Mouse (Mus musculus) urinary bladder, postnatal 14 days (tissue): ENCODE results near the gene Ifnl3.

Experiments used
- DNase-seq: peaks from one replicate; pipeline ENCODE4 v3.0.0; 2021; ENCODE audit warnings: low spot score

The Ifnl3 gene

DNA sequence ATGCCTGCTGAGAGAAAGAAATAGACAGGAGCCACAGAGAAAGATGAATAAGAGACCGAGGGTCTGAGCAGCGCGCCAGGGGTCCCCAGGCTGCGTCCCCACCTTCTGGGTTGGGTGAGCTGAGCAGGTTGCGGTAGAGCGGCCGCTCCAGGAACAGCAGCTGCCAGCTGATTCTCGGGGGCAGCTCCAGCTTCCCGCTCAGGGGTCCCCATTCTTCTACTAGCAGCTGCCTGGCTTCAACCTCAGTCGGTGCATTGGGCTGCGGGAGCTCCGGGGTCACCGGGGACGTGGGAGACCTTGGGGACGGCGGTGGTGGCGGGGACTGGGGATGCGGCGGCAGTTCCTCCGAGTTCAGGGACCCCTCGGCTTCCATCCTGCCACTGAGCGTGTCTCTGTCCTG is 24.0 kb downstream of the Ifnl3 start:
- no peak for DNase-seq

DNA sequence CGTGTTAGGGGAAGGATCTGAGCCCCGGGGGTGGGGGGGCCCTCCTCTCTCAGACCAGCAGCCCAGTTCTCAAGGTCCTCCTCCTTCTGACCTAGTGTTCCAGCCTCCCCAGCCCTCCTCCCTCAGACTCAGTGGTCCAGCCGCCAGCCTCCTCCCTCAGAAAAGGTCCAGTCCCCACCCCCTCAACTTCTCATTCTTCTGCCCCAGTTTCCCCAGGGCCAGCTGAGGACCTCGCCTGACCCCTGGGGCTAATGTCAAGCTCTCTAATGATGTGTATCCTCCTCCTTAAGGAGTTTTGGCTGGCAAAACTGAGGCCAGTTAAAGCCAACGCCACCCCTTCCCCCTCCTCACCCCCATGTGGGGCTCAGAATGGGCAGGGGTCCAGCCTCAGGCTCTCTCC is 24.5 kb downstream of the Ifnl3 start, which contains the start of gene Nccrp1:
Nccrp1 (minus strand) TSS at position 101 of the 400 bp plus-strand sequence.
- DNase-seq: no peak

DNA sequence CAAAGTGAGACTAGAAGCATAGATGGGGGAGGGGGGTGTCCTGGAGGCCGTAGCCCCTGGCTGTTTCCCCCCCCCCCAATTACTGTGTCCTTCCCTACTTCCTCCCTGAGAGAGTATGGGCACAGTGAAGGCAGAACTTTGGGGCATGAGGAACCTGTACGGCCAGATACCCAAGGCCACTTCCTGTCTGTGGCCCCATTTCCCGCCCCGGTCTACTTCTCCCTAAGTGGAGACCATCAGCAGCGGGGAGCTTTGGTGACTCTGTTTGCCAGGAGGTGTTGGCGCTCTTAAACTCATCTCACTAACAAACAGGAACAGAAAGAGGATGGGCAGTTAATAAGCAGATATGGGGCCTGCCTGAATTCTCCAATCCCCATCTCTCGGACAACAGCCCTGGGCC is 25.0 kb downstream of the Ifnl3 start:
- no peak for DNase-seq

DNA sequence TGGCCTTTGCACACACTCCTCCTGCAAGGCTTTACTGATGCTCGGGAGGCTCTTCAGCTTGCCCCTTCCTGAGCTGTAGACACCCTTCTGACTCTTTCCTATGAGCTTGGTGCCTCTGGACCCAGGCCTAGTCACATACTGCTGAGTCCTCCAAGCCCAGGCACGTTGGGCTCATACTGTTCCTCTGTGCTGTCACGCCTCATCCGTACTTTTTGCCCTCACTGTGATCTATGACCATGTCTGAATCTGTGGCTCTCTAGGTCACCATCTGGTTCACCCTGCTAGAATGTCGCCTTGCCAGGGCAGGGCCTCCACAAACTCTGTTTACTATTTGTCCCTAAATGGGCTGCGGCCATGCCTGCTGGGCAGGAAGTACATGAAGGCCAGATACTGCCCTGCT is 30.4 kb downstream of the Ifnl3 start:
- DNase-seq: peak; percentile 63

DNA sequence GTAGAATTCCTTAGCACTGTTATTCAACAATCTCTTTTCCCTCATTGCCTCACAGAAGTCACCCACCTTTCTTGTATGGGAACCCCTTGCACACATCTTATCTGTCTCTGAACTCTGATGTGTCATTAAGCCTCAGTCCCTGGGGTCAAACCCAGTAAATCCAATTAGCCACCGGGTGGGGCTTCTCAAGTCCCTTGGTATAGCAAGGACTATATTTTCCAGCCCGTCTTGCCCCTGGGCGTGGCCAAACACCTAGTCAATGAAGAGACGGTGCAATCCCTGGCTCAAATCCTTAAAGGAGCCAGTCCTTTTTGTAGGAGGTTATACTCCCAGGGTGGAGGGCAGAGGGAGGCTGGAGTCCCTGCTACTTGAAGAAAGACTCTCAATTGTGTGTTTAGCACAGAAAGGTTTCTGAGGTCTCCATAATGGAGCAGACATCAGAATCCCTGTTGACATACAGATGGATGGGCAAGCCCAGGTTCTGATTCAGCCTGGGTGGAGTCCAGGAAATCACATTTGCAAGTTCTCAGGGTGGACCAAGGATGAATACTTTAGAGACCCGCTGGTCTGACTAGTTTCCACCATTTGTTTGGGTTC is 33.4 kb downstream of the Ifnl3 start:
- no peak for DNase-seq

DNA sequence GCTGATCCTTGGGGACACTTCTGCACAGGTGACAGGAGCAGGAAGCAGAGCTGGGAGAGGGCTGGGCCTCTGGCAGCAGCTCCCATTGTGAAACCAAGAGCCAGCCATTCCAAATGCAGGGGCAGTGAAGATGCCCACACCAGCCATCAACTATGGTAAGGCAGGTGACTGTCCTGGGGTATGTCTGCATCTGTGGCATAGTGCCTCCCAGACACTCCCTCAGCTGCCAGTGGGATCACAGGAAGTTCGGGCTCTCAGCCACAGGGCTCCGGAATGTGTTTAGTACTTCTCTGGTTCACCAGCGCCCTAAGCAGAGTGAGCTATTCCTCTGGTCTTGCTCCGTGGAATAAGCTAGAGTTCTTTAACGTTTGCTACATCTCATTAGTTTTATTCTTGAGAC is 34.4 kb downstream of the Ifnl3 start:
- DNase-seq: no peak

DNA sequence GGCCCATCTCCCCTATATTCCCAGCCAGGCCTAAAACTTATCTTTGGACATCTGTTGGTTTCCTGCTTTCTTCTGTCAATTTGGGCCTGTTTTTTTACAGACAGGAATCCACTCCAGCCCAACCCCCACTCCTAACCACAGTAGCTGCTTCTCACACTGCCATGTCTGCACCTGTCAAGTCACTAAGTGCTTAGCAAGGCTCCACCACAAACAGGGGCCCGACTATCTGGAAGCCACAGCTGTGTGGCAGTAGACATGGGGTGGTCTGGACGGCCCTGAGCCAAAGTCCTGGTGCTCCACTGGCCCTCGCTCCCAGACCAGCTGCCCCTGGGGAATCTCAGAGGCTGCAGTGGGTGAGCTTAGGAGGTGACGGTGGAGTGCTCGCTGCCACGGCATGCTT is 35.1 kb downstream of the Ifnl3 start:
- no peak for DNase-seq

DNA sequence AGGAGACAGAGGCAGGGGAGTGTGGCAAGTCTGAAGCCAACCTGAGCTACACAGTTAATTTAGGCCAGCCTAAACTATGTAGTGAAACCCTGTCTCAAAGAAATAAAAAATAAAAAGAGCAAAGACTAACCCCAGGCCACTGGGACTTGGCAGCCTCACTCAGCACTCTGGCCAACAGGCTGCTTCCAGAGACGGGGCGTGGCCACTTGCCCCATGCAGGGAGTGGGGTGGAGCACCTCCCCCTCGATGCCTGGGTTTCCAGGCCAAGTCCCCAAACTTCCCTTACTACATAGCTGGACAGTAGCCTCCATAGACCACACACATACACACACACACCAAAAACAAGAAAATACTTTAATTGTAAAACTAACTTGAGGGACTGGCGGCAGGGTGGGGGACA is 35.9 kb downstream of the Ifnl3 start:
- peak; percentile 70 for DNase-seq

DNA sequence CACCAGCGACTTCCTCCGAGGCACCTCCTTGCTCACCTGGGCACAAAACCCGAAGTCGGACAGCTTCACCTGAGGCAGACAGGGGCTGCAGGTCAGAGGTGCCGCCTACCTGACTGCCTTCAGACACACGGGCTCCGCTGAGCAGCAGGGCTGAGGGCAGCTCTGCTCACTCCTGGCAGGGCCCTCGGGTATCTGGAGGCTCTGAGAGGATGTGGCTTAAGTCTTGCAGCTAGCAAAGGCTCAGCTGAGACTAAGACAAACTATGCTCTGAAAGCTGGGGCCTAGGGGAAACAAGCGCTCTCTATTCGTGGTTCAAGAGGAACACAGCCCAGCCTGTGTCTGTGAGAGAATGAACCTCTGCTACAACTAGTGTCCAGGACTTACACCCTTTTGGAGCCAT is 38.2 kb downstream of the Ifnl3 start:
- no peak for DNase-seq

DNA sequence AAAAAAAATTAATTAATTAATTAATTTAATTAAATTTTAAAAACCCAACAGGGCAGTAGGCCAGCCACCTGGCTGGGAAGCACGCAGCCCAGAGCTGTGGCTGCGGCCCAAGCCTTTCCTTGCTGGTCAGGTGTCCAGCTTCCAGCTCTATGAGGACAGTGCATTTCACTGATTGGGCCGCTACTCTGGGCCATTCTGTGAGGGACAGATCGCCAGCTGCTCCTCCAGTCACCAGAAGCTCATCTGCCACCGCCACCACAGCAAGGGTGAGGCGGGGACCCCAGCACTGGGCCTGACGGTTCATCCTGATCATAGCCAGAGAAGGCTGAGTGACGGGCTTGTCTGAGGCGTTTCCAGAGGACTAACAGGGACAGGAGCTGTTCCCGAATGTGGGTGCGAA is 39.3 kb downstream of the Ifnl3 start:
- DNase-seq: no peak

DNA sequence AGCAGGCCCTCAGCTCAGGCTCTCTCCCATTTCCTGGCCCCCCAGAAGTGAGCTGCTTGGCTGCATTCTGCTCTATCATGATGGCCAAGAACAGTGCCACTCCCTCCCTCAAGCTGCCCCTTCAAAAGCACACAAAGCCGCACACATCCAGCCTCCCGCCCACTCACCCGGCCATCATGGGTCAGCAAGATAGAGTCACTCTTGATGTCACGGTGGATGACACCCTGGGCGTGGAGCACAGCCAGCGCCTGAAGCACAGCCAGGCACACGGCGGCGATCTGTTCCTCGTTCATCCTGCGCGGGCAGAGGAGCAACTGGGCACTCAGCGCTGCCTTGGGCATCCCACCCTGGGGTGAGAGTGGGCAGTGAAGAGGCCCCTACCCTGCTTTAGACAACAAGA is 39.7 kb downstream of the Ifnl3 start:
- DNase-seq: no peak

DNA sequence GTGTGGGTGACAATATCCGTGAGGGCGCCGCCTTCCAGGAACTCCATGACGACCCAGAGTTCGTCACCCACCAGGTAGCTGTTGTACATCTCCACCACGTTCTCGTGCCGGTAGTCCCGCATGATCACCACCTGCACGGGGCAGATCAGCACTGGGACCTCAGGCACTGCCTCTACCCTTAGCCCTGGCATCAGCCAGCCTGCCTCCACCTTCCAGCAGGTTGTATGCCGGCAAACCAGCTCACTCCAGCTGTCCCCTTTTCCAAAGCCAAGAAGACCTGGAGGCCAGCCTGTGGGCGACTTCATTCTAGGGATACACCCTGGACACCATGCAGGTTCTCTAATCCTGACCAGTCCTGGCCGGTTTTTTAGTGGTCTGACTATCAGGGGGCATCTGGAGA is 40.3 kb downstream of the Ifnl3 start:
- no peak for DNase-seq

DNA sequence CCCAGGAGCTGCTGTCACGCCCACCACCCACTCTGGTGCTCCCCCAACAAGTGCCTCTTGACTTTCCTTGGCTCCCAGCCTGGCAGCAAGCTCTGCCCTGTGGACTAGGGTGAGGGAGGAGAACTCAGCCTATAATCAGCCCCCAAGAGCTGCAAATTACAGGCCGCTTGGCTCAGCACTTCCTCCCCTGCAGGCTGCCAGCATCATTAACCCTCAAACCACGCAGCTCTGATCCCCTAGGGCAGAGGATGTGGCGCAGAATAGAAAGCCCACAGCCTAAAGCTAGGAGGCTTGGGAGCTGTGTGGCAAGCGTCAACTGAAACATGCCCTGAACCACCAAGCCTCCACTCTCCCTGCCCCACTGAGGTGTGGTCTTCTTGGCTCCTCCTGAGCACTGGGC is 42.8 kb downstream of the Ifnl3 start:
- no peak for DNase-seq

DNA sequence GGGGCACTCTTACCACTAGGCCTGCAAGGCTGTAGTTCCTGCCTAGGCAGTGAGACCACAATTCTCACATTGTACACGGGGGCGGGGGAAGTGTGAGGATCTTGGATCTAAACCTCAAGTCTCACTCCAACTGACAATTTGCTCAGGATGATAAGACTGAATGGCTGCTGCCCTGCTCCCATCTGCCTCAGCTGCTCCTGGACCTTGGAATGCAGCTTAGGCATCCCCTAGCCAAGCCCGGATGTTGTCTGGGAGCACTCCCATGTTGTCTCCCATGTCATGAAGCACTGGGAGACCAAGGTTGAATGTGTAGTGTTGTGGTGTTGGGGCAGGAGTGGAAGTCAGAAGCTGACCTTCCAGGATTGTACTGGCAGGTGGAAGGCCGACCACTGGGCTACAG is 44.9 kb downstream of the Ifnl3 start:
- DNase-seq: no peak

DNA sequence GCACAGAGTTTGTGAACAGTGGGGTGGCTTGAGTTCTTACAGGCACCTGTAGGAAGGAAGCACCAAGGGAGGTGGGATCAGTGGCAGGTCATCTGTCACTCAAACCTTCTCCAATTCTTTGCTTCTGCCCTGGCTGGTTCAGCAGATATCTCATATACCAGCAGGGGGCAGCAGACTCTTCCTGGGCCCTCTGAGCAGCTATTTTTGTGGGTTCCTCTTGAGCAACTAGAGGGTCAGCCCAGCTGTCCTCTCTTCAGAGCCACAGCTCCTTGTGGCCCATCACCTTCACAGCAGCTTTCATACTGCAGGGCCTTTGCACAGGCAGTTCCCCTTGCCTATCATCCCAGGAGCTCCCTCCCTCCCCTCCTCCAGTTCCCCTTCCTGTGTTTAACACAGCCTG is 45.6 kb downstream of the Ifnl3 start:
- peak; percentile 73 for DNase-seq

DNA sequence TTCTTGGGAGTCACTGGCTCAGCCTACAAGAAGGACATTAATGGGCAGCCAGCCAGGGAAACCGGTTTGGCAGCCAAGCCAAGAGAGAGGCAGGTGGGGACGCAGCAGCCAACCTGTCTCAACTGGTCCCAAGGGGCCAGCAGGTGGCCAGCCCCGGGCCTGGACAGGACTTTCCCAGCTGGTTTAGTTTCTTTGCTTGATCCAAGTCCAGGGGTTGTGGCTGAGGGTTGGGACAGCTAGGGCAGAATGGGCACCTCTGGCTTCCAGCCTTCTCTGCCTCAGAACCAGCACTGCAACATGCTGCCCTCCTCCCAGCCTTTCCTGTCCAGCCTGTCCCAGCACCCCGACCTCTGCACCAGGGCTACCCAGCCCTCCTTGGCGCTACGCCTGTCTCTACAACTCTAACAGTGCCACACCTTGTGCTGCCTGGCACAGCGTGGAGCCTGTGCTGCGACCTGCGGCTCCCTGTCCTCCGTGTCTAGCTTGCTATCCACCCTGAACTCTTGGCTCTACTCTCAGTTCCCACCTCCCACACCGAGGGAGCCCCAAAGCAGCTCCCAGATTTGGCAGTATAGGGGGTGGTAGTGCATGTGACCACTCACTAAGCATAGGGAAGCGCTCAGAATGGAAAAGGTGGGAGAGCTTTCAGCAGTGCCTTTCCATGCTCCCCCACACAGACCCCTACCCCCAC is 47.8 kb downstream of the Ifnl3 start:
- peak; percentile 98 for DNase-seq

DNA sequence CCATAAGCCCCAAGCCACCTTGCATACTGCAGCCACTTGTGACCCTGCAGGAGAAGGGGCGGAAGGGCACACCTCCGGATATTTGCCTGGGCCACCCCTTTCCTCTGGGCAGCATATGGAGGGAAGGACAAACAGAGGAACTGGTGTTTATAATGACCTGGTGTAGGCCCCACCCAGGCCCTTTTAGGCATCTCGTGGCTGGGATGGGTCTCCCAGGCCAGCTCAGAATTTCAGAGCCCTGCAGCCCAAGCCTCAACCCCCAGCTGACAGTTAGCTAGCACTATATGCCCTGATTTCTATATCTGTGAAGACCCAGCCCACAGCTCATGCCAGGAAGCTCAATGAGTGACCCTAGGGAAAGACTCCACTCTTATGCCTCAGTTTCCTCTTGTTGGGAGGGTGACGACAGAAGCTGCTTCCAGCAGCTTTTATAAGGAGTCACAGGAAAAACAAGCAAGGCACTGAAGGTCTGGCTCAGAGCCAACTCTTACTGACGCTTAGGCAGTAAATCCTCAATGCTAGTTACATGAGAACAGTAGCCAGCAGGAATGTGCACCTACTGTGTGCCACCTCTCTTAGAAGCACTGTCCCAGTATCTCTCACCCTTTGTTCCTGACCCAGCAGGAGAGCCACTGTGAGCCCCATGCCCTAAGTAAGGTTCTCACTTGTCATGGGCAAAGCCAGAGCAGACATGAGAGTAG is 48.5 kb downstream of the Ifnl3 start:
- DNase-seq: peak; percentile 68

DNA sequence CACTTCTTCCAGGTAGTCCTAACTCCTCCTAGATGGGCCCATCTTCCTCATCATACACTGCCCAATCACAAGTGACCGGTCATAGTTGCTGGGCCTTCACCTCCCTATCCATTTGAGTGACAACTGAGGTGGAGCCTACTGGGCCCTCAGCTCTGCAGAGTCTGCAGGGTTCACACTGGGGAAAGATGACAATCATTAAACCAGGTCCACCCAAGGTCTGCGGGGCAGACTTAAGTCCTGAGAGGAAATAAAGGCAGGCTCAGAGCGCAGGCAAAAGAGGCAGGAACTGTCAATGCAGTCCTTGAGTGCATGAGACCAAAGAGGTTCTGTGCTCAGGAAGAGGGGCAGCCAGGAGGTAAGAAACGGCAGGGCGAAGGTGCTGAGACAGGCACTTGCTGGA is 50.1 kb downstream of the Ifnl3 start:
- no peak for DNase-seq

DNA sequence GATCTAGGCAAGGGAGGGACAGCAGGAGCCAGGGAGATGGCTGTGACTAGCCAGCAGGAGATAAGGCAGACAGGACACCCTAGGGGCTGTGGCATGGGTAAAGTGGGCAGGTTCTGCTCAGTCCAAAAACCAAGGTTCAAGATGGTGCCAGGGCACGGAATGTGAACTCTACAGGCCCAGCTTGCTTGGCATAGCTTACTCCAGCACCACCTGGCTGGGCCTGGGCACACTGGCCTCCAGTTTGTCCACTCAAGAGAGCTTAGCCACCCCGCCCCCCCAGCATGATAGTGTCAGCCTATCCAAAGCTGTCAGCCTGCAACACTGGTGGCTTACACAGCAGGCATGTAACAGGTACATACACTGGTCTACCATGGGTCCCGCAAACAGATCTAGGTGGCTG is 50.6 kb downstream of the Ifnl3 start:
- no peak for DNase-seq
